In the genomic region with DNA sequence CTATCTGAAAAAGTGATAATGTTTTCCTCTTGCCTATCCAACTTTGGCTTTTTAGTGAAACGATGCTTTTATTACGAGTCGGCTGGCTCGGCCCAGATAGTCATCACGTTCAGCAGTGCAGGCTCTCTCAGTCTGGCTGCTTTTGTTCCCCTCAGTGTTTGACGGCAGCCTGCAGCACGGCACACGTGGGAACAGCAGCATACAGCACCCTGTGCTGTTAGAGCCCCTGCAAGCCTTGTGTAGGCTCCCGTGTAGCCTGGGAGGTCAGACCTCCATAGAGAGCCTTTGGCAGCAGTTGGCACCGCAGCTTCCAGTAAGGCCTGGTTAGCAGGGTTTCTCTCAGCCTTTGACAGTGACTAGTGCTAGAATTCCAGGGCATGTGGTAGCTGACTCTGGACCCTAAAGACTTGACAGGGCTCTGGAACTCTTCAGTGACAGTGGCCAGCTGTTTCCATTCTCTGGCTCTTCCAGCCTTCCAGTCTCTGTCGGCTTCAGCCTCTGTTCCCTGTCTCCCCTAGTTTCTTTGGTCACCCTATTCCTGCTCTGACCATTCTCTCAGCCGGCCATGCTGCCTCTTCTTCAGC, we compare ENCODE assay signal across 12 mouse cellular contexts. TPM values are rescaled to one million over a fixed set of nuclear protein-coding genes. Genes with fewer than 3 reads are reported as not detected.
A peak's percentile ranks its signal among the peaks of the same experiment; 100 is the strongest.
DNase-seq lines count a peak whose midpoint lies in the region; ATAC-seq and TF ChIP-seq lines count a peak whose summit lies in the region.
"Had no signal": no experiment of that assay in that cellular context is flagged by ENCODE, and none has a peak within 500 bp of the region (broad histone marks: within the 10 kb centered on the region; RNA-seq: fewer than 3 reads in every experiment).

No protein-coding gene starts in this region.

- ATAC-seq in intestine, embryonic 15.5 days = peak; percentile 62; the same call in 1 of the 2 replicates
- peak; percentile 82 for ATAC-seq in lung, embryonic 14.5 days (ENCODE audit: insufficient read depth)
- no peak for ATAC-seq in midbrain, postnatal 0 days (ENCODE audit: low FRiP score)

- WGBS in intestine, embryonic 15.5 days = 47% methylated on average over 12 of the region's 12 CpGs
- WGBS in lung, embryonic 14.5 days = 42% methylated on average over 12 of the region's 12 CpGs
- WGBS in thymus, adult 2 months = 95% methylated on average over 12 of the region's 12 CpGs
- WGBS in midbrain, postnatal 0 days = 73% methylated on average over 12 of the region's 12 CpGs

- H3K4me1 ChIP-seq in intestine, embryonic 15.5 days (replicated peaks) = 0 out of 2 replicates have a peak, but pooled peaks cover 4% of the 10 kb centered on the region
- peaks cover 8% of the 10 kb centered on the region; the same call in 1 of the 2 replicates for H3K4me1 ChIP-seq in lung, embryonic 14.5 days (ENCODE audit: insufficient read depth)
- peaks cover 31% of the 10 kb centered on the region for H3K4me1 ChIP-seq in thymus, adult 2 months (replicated peaks; ENCODE audit: control insufficient read depth, insufficient read depth, low read length)
- H3K4me1 ChIP-seq in midbrain, postnatal 0 days (ENCODE audit: insufficient read depth, low read length) = no peaks in the 10 kb centered on the region

- no peaks in the 10 kb centered on the region for H3K27me3 ChIP-seq in intestine, embryonic 15.5 days (replicated peaks)
- H3K27me3 ChIP-seq in lung, embryonic 14.5 days (ENCODE audit: insufficient read depth, low read length) = no peaks in the 10 kb centered on the region
- no peaks in the 10 kb centered on the region for H3K27me3 ChIP-seq in thymus, adult 2 months (ENCODE audit: control insufficient read depth, insufficient read depth, low read length)
- H3K27me3 ChIP-seq in midbrain, postnatal 0 days (ENCODE audit: insufficient read depth, low read length) = no peaks in the 10 kb centered on the region

- no peak for TF ChIP-seq POLR2A in thymus, adult 2 months (IDR thresholded peaks at IDR 0.05; ENCODE audit: control insufficient read depth, extremely low read depth, insufficient read depth, low read length, poor library complexity)

- no peak for TF ChIP-seq CTCF in lung, embryonic 14.5 days (IDR thresholded peaks at IDR 0.05; ENCODE audit: low read depth)
- no peak for TF ChIP-seq CTCF in thymus, adult 2 months (IDR thresholded peaks at IDR 0.05; ENCODE audit: borderline replicate concordance, control insufficient read depth, extremely low read depth, insufficient read depth, low read length, poor library complexity)
- no peak for TF ChIP-seq CTCF in midbrain, postnatal 0 days (IDR thresholded peaks at IDR 0.05)

- 0 out of 2 replicates have a peak overlapping the region, but pooled peaks have one; percentile 38 for H3K27ac ChIP-seq in intestine, embryonic 15.5 days
- H3K27ac ChIP-seq in lung, embryonic 14.5 days (ENCODE audit: low read depth) = peak overlapping the region; percentile 84
- H3K27ac ChIP-seq in thymus, adult 2 months (ENCODE audit: control insufficient read depth, insufficient read depth, low read length) = no peak overlapping the region
- no peak overlapping the region for H3K27ac ChIP-seq in midbrain, postnatal 0 days (ENCODE audit: low read depth, low read length)
- H3K27ac ChIP-seq: macrophage had no signal

- peak; percentile 18 for DNase-seq in MN1 (ENCODE audit: low spot score)
- DNase-seq in heart, adult 8-10 months (ENCODE audit: low spot score) = peak; percentile 16
- peak; percentile 89 for DNase-seq in lung, embryonic 14.5 days
- no peak for DNase-seq in urinary bladder, postnatal 25 days (ENCODE audit: low spot score)
- DNase-seq in thymus, adult 2 months = no peak
- no peak for DNase-seq in midbrain, postnatal 0 days (ENCODE audit: low spot score)
- DNase-seq: cerebellum, postnatal 25 days; gastrocnemius, postnatal 10 days had no signal

- H3K4me2 ChIP-seq in intestine, embryonic 15.5 days (replicated peaks) = no peak overlapping the region
- no peak overlapping the region for H3K4me2 ChIP-seq in lung, embryonic 14.5 days
- H3K4me2 ChIP-seq in midbrain, postnatal 0 days (ENCODE audit: low read depth, low read length, poor library complexity, severe bottlenecking) = no peak overlapping the region

- H3K36me3 ChIP-seq in intestine, embryonic 15.5 days = no peaks in the 10 kb centered on the region
- H3K36me3 ChIP-seq in lung, embryonic 14.5 days (ENCODE audit: insufficient read depth) = no peaks in the 10 kb centered on the region
- H3K36me3 ChIP-seq in thymus, adult 2 months (ENCODE audit: control insufficient read depth, insufficient read depth, low read length) = no peaks in the 10 kb centered on the region
- H3K36me3 ChIP-seq in midbrain, postnatal 0 days (ENCODE audit: insufficient read depth, low read length) = no peaks in the 10 kb centered on the region
- H3K36me3 ChIP-seq: limb, embryonic 10.5 days had no signal

- H3K9ac ChIP-seq in intestine, embryonic 15.5 days = no peak overlapping the region
- no peak overlapping the region for H3K9ac ChIP-seq in lung, embryonic 14.5 days
- no peak overlapping the region for H3K9ac ChIP-seq in midbrain, postnatal 0 days (replicated peaks; ENCODE audit: low read length, poor library complexity, severe bottlenecking)

- no peaks in the 10 kb centered on the region for H3K9me3 ChIP-seq in intestine, embryonic 15.5 days
- H3K9me3 ChIP-seq in lung, embryonic 14.5 days (ENCODE audit: low read depth, low read length) = no peaks in the 10 kb centered on the region
- no peaks in the 10 kb centered on the region for H3K9me3 ChIP-seq in midbrain, postnatal 0 days (ENCODE audit: low read length)
- H3K9me3 ChIP-seq: limb, embryonic 10.5 days had no signal

- H3K4me3 ChIP-seq in intestine, embryonic 15.5 days (replicated peaks) = no peak overlapping the region
- no peak overlapping the region for H3K4me3 ChIP-seq in lung, embryonic 14.5 days (ENCODE audit: low read depth, low read length)
- no peak overlapping the region for H3K4me3 ChIP-seq in thymus, adult 2 months (ENCODE audit: control insufficient read depth, insufficient read depth, low read length)
- no peak overlapping the region for H3K4me3 ChIP-seq in midbrain, postnatal 0 days (ENCODE audit: low read depth, low read length)
- H3K4me3 ChIP-seq: limb, embryonic 10.5 days; myocyte had no signal

RNA-seq across cellular contexts. Expression of a gene that starts 15.1 kb away (rescaled TPM):
- under 1 TPM in 3 of 4 experiments, not detected in 1; 0.03 to 0.11 (median 0.09) TPM for total RNA-seq in heart, adult 8-10 months (2022)
- polyA plus RNA-seq in intestine, embryonic 15.5 days (2015; fragmentation: Nextera tagmentation; extraction: Ambion mirVana) = 0.36 and 0.52 TPM in 2 replicates
- polyA plus RNA-seq in lung, embryonic 14.5 days (2014; fragmentation: Nextera tagmentation; extraction: Ambion mirVana) = 3.5 and 3.6 TPM in 2 replicates
- polyA plus RNA-seq in thymus, adult 2 months (2012; rRNA removed) = 0.23 and 0.31 TPM in 2 replicates
- 1.6 and 1.9 TPM in 2 replicates for total RNA-seq in midbrain, postnatal 0 days (2014; rRNA removed)
- polyA plus RNA-seq in midbrain, postnatal 0 days (2015; fragmentation: Nextera tagmentation; extraction: Ambion mirVana) = 1.0 TPM in 2 replicates

Comparison
In these comparisons a context has a peak if more than half of its experiments do, and no peak if none do; other contexts are left out.
1. DNase-seq: peak in MN1 (single experiment), heart, adult 8-10 months (single experiment) and lung, embryonic 14.5 days (single experiment); none in urinary bladder, postnatal 25 days (single experiment), thymus, adult 2 months (single experiment) and midbrain, postnatal 0 days (single experiment).
2. H3K27ac ChIP-seq: peak in intestine, embryonic 15.5 days (single experiment) and lung, embryonic 14.5 days (single experiment); none in thymus, adult 2 months (single experiment) and midbrain, postnatal 0 days (single experiment).